Mouse (Mus musculus): ENCODE data around the gene Pfn3.

DNA sequence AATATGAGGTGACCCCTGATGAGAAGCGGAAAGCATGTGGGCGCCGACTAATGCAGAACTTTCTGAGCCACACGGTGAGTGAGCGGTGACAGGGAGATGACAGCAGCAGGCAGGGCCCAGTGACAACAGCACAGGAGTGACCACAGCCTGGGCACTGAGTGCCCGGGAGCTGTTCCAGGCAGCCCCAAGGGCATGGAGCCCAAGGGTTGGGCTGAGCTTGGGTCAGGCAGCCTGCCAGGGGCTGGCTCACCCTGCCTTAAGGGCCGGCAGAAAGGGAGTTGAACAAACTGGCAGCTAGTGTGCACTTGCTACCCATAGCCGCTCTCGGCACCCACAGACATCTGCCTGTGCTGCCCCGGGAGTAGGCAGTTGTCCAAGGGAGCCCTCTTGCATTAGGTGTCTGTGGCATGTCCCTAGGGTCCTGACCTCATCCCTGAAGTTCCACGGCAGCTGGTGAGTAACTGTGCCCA lies 35.5 kb upstream of the Pfn3 start:
- TF ChIP-seq POLR2A (IDR thresholded peaks at IDR 0.05; ENCODE audit: borderline replicate concordance, control insufficient read depth, low read depth, low read length) (no peak), CTCF (IDR thresholded peaks at IDR 0.05; ENCODE audit: control insufficient read depth, insufficient read depth, low read length) (no peak)

All from bone marrow, adult 2 months (tissue).